ENCODE assay signal across 23 mouse cellular contexts in the genomic region with DNA sequence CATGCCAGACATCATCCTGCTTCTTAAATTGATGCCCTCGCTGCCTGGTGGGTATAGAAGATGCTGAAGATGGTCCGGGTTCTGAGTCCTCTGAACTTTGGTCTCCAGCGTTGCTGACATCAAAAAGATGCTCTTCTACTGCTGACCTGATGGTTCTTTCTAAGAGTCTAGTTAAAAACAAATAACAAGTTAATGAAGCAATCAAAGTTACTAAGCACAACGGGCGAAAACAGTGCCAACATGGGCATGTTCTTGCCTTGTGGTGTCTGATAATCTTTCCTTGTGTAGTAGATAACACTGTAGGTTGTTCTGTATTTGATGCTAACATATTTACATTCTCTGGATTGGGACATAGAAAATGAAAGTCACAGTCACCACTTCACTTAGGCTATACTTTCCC.
"Had no signal": no experiment of that assay in that cellular context is flagged by ENCODE, and none has a peak within 500 bp of the region (broad histone marks: within the 10 kb centered on the region; RNA-seq: fewer than 3 reads in every experiment).

No protein-coding gene starts in this region.

- H3K9me3 ChIP-seq: heart, embryonic 10.5 days; heart, embryonic 12.5 days; hindbrain, embryonic 10.5 days; hindbrain, embryonic 12.5 days; intestine, embryonic 15.5 days; limb, embryonic 10.5 days; limb, embryonic 12.5 days; liver, embryonic 12.5 days had no signal

- ATAC-seq: forebrain, embryonic 16.5 days; hindbrain, embryonic 16.5 days; inflammation-experienced regulatory T-cells, adult 6 months; intestine, embryonic 15.5 days; intestine, postnatal 0 days; liver, embryonic 12.5 days had no signal

- H3K4me2 ChIP-seq: heart, embryonic 12.5 days; hindbrain, embryonic 12.5 days; hindbrain, embryonic 14.5 days; intestine, embryonic 15.5 days; limb, embryonic 12.5 days; liver, embryonic 12.5 days had no signal

- H3K9ac ChIP-seq: heart, embryonic 12.5 days; hindbrain, embryonic 12.5 days; hindbrain, embryonic 14.5 days; intestine, embryonic 15.5 days; limb, embryonic 12.5 days; liver, embryonic 12.5 days; liver, embryonic 14.5 days had no signal

- H3K27me3 ChIP-seq: heart, embryonic 12.5 days; hindbrain, embryonic 12.5 days; intestine, embryonic 15.5 days; limb, embryonic 12.5 days; liver, embryonic 12.5 days had no signal

- DNase-seq: gastrocnemius, adult 2 months; gastrocnemius, postnatal 10 days; gastrocnemius, postnatal 25 days; heart, adult 18-20 months; heart, postnatal 10 days; heart, postnatal 4 days; liver had no signal

- H3K36me3 ChIP-seq: heart, embryonic 10.5 days; heart, embryonic 12.5 days; hindbrain, embryonic 10.5 days; hindbrain, embryonic 12.5 days; intestine, embryonic 15.5 days; limb, embryonic 10.5 days; limb, embryonic 12.5 days; liver, embryonic 12.5 days had no signal

- H3K27ac ChIP-seq: gastrocnemius, adult 2 months; heart, embryonic 10.5 days; hindbrain, embryonic 10.5 days; hindbrain, embryonic 12.5 days; hindbrain, embryonic 14.5 days; intestine, embryonic 15.5 days; layer of hippocampus, adult 2 months; left cerebral cortex, adult 2 months; limb, embryonic 10.5 days; limb, embryonic 12.5 days; liver, embryonic 12.5 days; liver, embryonic 14.5 days had no signal

- H3K4me1 ChIP-seq: heart, embryonic 10.5 days; heart, embryonic 12.5 days; hindbrain, embryonic 10.5 days; hindbrain, embryonic 12.5 days; intestine, embryonic 15.5 days; limb, embryonic 10.5 days; limb, embryonic 12.5 days; liver, embryonic 12.5 days had no signal

- H3K4me3 ChIP-seq: gastrocnemius, adult 2 months; heart, embryonic 10.5 days; heart, embryonic 12.5 days; hindbrain, embryonic 10.5 days; hindbrain, embryonic 12.5 days; intestine, embryonic 15.5 days; layer of hippocampus, adult 2 months; left cerebral cortex, adult 2 months; limb, embryonic 10.5 days; limb, embryonic 12.5 days; liver, embryonic 12.5 days had no signal
